Mouse (Mus musculus) stomach, postnatal 0 days (tissue): ENCODE measurements around the gene Slc25a11. TPM values are rescaled to one million over a fixed set of nuclear protein-coding genes. Genes with fewer than 3 reads are reported as not detected.
A peak's percentile ranks its signal among the peaks of the same experiment; 100 is the strongest.

ENCODE experiments used
- ATAC-seq: fragments of 200-750 bp; cut with Nextera tagmentation; 2 replicates; pipeline ENCODE4 v1.8.0; 2017; ENCODE audit not compliant: low FRiP score, low TSS enrichment
- DNase-seq: peaks from one replicate; pipeline ENCODE4 v3.0.0-alpha.2; 2016; ENCODE audit warnings: low spot score
- H3K27ac ChIP-seq: fragments of 300-500 bp; sonication (generic); replicated peaks from 2 replicates; pipeline ENCODE4 v1.5.1; 2014; ENCODE audit warnings: mild to moderate bottlenecking, control low read depth
- H3K27me3 ChIP-seq: fragments of 300-500 bp; sonication (generic); 2 replicates; pipeline ENCODE4 v1.6.1; 2014; ENCODE audit warnings: low read length; ENCODE audit not compliant: control insufficient read depth, insufficient read depth
- H3K36me3 ChIP-seq: fragments of 300-500 bp; sonication (generic); 2 replicates; pipeline ENCODE4 v1.6.1; 2014; ENCODE audit warnings: low read length, mixed read lengths; ENCODE audit not compliant: control insufficient read depth, insufficient read depth
- H3K4me1 ChIP-seq: fragments of 300-500 bp; sonication (generic); replicated peaks from 2 replicates; pipeline ENCODE4 v1.6.1; 2014; ENCODE audit warnings: antibody characterized with exemption; ENCODE audit not compliant: control insufficient read depth, insufficient read depth
- H3K4me2 ChIP-seq: fragments of 300-500 bp; sonication (generic); replicated peaks from 2 replicates; pipeline ENCODE4 v1.6.1; 2014; ENCODE audit warnings: low read depth, mild to moderate bottlenecking, control low read depth, moderate library complexity
- H3K4me3 ChIP-seq: fragments of 300-500 bp; sonication (generic); 2 replicates; pipeline ENCODE4 v1.5.1; 2014; ENCODE audit warnings: low read depth, low read length, control low read depth
- H3K9ac ChIP-seq: fragments of 300-500 bp; sonication (generic); 2 replicates; pipeline ENCODE4 v1.6.1; 2014; ENCODE audit warnings: mild to moderate bottlenecking, low read length, control low read depth, mixed read lengths
- H3K9me3 ChIP-seq: fragments of 300-500 bp; sonication (generic); 2 replicates; pipeline ENCODE4 v1.6.1; 2016; ENCODE audit warnings: low read length; ENCODE audit not compliant: control insufficient read depth
- CTCF ChIP-seq: IDR thresholded peaks from 2 replicates; pipeline ENCODE4 v1.5.1; 2016; ENCODE audit warnings: antibody characterized with exemption, low read depth, mild to moderate bottlenecking, moderate library complexity
- EP300 ChIP-seq: optimal IDR thresholded peaks from 2 replicates; pipeline ENCODE3; 2016; ENCODE audit warnings: antibody characterized with exemption
- WGBS: fragments of 180-500 bp; shearing (Covaris S2); extraction: QIAGEN DNeasy Blood & Tissue Kit; methylation state at CpG from one replicate; pipeline ENCODE4 v1.1.7; 2014; 5-methylcytosine and 5-hydroxymethylcytosine counted together
- polyA plus RNA-seq: library from polyadenylated mRNA; unstranded; fragments of >200 nt; fragmentation: Nextera tagmentation; extraction: Ambion mirVana; gene quantifications from 2 replicates; pipeline ENCODE4 v1.2.1, GENCODE M21; 2015

The Slc25a11 gene
- polyA plus RNA-seq, 1 experiment from 2014 or later, result 120 TPM

GRCm38 (mm10) chr11:70657991-70658390, 10.7 kb upstream of the Slc25a11 start:
- Histone ChIP-seq H3K9ac (no peak overlapping the region), H3K27ac (no peak overlapping the region), H3K36me3 (peaks cover 3% of the 10 kb centered on the region), H3K9me3 (no peaks in the 10 kb centered on the region), H3K4me1 (peaks cover 5% of the 10 kb centered on the region; the same call in 1 of the 2 replicates), H3K27me3 (no peaks in the 10 kb centered on the region), H3K4me2 (no peak overlapping the region), H3K4me3 (no peak overlapping the region)
- no peak for DNase-seq
- TF ChIP-seq CTCF (no peak), EP300 (no peak)
- 60% methylated on average over 9 of the region's 9 CpGs for WGBS
- ATAC-seq, result no peak

GRCm38 (mm10) chr11:70657573-70657972, 10.3 kb upstream of the Slc25a11 start:
- no peak overlapping the region for H3K27ac ChIP-seq
- whole genome bisulfite sequencing, result 59% methylated on average over 6 of the region's 6 CpGs

GRCm38 (mm10) chr11:70656964-70657363, 9.7 kb upstream of the Slc25a11 start, which contains the start of gene Eno3:
Gene Eno3 (plus strand): TSS chr11:70657202.
- ATAC-seq (no peak), DNase-seq (no peak)
- H3K9me3 ChIP-seq, result no peaks in the 10 kb centered on the region
- no peaks in the 10 kb centered on the region for H3K36me3 ChIP-seq
- 22% methylated on average over 3 of the region's 3 CpGs for WGBS
- H3K4me3 ChIP-seq, result peak within 1 kb of the TSS; percentile 100
- H3K27me3 ChIP-seq, result no peaks in the 10 kb centered on the region
- peak within 1 kb of the TSS; percentile 100 for H3K27ac ChIP-seq
- peak within 1 kb of the TSS; percentile 90 for H3K4me2 ChIP-seq
- H3K9ac ChIP-seq, result peak within 1 kb of the TSS; percentile 67
- H3K4me1 ChIP-seq, result peaks cover 5% of the 10 kb centered on the region; the same call in 1 of the 2 replicates
- no peak for TF ChIP-seq CTCF
- no peak for TF ChIP-seq EP300

More at GRCm38 (mm10) chr11:70657573-70657972, 10.3 kb upstream of the Slc25a11 start:
- Histone ChIP-seq H3K9me3 (no peaks in the 10 kb centered on the region), H3K4me3 (no peak overlapping the region), H3K36me3 (peaks cover 3% of the 10 kb centered on the region; the same call in 1 of the 2 replicates), H3K9ac (no peak overlapping the region), H3K4me2 (no peak overlapping the region), H3K4me1 (peaks cover 5% of the 10 kb centered on the region; the same call in 1 of the 2 replicates), H3K27me3 (no peaks in the 10 kb centered on the region)
- DNase-seq (no peak), ATAC-seq (no peak)
- TF ChIP-seq CTCF, result no peak
- no peak for TF ChIP-seq EP300

GRCm38 (mm10) chr11:70656456-70656927, 9.2 kb upstream of the Slc25a11 start:
- H3K4me1 ChIP-seq, result peaks cover 5% of the 10 kb centered on the region; the same call in 1 of the 2 replicates
- no peaks in the 10 kb centered on the region for H3K27me3 ChIP-seq
- H3K4me2 ChIP-seq, result peak overlapping the region; percentile 90
- peak overlapping the region; percentile 100 for H3K27ac ChIP-seq
- no peak for DNase-seq
- ATAC-seq, result peak; percentile 9; the same call in 1 of the 2 replicates
- H3K36me3 ChIP-seq, result no peaks in the 10 kb centered on the region
- H3K9me3 ChIP-seq, result no peaks in the 10 kb centered on the region
- WGBS, result 15% methylated on average over 16 of the region's 16 CpGs
- TF ChIP-seq EP300 (no peak), CTCF (no peak)
- peak overlapping the region; percentile 100 for H3K4me3 ChIP-seq
- peak overlapping the region; percentile 67 for H3K9ac ChIP-seq

DNA sequence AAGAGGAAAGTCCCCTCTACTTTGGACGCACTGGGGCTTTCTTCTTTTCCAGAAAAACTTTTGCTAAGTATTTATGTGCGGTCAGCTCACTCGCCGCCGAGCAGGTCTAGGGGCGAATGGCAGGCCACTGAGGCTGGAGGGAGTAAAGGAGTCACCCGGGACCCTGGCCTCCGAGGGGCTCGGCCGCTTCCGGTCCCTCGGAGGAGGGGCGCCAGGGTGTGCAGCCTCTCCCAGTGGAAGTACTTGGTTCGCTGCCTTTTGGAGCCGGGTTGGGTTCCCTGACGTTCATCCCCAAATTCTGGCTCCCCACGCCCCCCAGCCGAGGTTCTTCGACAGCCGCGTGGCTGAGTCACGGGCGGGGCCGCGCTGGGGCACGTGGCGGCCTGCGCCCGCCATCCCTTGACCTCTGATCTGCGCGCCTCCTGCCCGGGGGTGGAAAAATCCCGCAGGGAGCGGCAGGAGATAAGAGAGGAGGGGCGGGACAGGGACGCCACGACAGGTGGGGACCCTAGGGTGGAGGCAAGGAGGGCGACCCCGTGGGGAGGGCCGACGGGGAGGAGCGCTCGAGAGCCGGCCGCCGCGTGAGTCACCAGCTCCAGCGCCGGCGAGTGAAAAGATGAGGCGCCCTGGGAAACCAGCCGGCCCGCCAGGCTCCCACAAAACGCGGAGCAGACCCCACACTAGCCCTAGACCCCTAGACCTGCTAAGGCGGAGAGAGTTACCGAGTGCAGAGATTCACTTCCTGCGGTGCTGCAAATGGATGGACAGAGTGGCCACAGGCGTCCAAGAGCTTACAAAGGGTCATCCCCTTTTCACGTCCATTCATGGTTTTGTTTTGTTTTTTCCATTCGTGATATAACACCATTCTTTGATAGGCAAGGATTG, 8.5 kb upstream of the Slc25a11 start:
- peak overlapping the region; percentile 100 for H3K4me3 ChIP-seq
- H3K27ac ChIP-seq, result peak overlapping the region; percentile 100
- H3K9ac ChIP-seq, result peak overlapping the region; percentile 67
- under 1% methylated on average over 60 of the region's 61 CpGs for WGBS
- peak; percentile 79 for DNase-seq
- no peak for TF ChIP-seq EP300
- 0 out of 2 replicates have a peak, but pooled peaks have one; percentile 4 for TF ChIP-seq CTCF
- no peaks in the 10 kb centered on the region for H3K27me3 ChIP-seq
- peak overlapping the region; percentile 90 for H3K4me2 ChIP-seq
- peaks cover 5% of the 10 kb centered on the region; the same call in 1 of the 2 replicates for H3K4me1 ChIP-seq
- ATAC-seq, result peak; percentile 17
- H3K9me3 ChIP-seq, result no peaks in the 10 kb centered on the region
- H3K36me3 ChIP-seq, result peaks cover 3% of the 10 kb centered on the region; the same call in 1 of the 2 replicates
